Mouse (Mus musculus): ENCODE data around the gene Arhgap27. TPM values are rescaled to one million over a fixed set of nuclear protein-coding genes. Genes with fewer than 3 reads are reported as not detected.
A peak's percentile ranks its signal among the peaks of the same experiment; 100 is the strongest.

Arhgap27 gene
- polyA plus RNA-seq, 1 experiment from 2014 or later: 6.4 TPM

DNA sequence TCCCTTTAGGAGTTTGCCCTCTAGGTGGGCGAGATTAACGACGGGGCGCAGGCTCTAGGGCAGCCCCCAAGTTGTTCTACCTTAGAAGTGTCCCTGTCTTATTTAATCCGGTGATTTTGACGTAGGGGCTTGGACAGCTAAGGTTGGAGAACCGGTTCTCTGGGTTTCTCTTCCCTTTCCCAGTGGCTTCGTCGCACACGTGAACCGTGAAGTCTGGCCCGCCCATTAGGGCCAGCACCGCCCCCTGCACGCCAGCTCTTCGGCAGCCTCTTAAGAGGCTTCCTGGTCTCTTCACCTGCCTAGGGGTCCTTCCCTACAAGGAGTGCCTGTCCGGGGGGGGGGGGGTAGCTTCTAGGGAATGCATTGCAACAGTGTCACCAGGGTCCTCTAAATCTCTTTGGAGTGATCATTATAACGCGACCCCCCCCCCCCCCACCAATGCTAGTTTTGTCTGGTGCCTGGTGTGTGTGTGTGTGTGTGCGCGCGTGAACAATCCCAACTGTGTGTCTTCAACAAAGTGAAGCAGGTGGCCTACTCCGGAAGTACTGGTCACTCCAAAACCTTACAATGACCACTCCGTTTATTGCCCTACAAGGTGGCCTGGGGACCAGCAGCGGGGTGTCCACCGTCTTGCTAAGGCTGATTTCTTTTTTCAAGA lies 2.0 kb downstream of the Arhgap27 start:
- no peaks in the 10 kb centered on the region for H3K9me3 ChIP-seq
- no peak overlapping the region for H3K27ac ChIP-seq
- H3K4me1 ChIP-seq: peaks cover 35% of the 10 kb centered on the region
- peaks cover 1% of the 10 kb centered on the region; the same call in 1 of the 2 replicates for H3K36me3 ChIP-seq
- 2% methylated on average over 25 of the region's 25 CpGs for WGBS
- H3K9ac ChIP-seq: no peak overlapping the region
- peak overlapping the region; percentile 87 for H3K4me2 ChIP-seq (replicated peaks)
- no peak for ATAC-seq (ENCODE audit: low FRiP score, low read depth)
- H3K27me3 ChIP-seq (replicated peaks): peaks cover 83% of the 10 kb centered on the region
- no peak overlapping the region for H3K4me3 ChIP-seq

DNA sequence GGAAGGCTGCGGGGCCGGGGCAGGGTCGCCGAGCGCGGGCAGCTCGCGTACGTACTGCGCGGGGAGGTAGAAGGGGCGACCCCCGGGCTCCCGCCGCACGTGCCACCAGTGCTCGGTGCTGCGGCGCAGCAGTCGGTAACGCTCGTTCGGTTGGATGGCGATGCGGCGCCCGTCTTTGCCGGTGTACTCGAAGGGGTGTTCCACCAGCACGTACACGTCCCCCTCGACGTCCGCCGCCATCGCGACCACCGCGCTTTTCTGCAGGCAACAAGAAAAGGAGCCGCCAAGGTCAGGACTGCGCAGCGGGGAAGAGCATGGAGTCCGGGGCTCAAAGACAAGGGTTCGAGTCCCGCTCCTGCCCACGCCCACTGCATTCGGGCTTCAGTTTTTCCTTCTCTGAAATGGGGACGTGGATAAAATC lies 2.8 kb downstream of the Arhgap27 start:
- peaks cover 38% of the 10 kb centered on the region for H3K4me1 ChIP-seq
- no peaks in the 10 kb centered on the region for H3K36me3 ChIP-seq
- WGBS: 4% methylated on average over 47 of the region's 48 CpGs
- peaks cover 88% of the 10 kb centered on the region for H3K27me3 ChIP-seq (replicated peaks)
- H3K27ac ChIP-seq: no peak overlapping the region
- no peaks in the 10 kb centered on the region for H3K9me3 ChIP-seq
- peak overlapping the region; percentile 46 for H3K4me3 ChIP-seq
- H3K4me2 ChIP-seq (replicated peaks): peak overlapping the region; percentile 87
- peak overlapping the region; percentile 64 for H3K9ac ChIP-seq
- no peak; the same call in 1 of the 2 replicates for ATAC-seq (ENCODE audit: low FRiP score, low read depth)

GRCm38 (mm10) chr11:103359841-103360641 lies 3.5 kb downstream of the Arhgap27 start:
- no peaks in the 10 kb centered on the region for H3K9me3 ChIP-seq
- H3K4me2 ChIP-seq (replicated peaks): peak overlapping the region; percentile 87
- no peaks in the 10 kb centered on the region for H3K36me3 ChIP-seq
- ATAC-seq (ENCODE audit: low FRiP score, low read depth): peak; percentile 70
- peak overlapping the region; percentile 46 for H3K4me3 ChIP-seq
- peak overlapping the region; percentile 64 for H3K9ac ChIP-seq
- H3K27me3 ChIP-seq (replicated peaks): peaks cover 81% of the 10 kb centered on the region
- no peak overlapping the region for H3K27ac ChIP-seq
- 1% methylated on average over 60 of the region's 60 CpGs for WGBS
- peaks cover 39% of the 10 kb centered on the region for H3K4me1 ChIP-seq

- no peak for ATAC-seq (ENCODE audit: low FRiP score, low read depth)
- Histone ChIP-seq H3K27me3 (replicated peaks) (peaks cover 76% of the 10 kb centered on the region), H3K4me3 (no peak overlapping the region), H3K36me3 (no peaks in the 10 kb centered on the region), H3K9ac (no peak overlapping the region; the same call in 1 of the 2 replicates), H3K4me1 (peaks cover 39% of the 10 kb centered on the region), H3K27ac (no peak overlapping the region), H3K4me2 (replicated peaks) (peak overlapping the region; percentile 87), H3K9me3 (no peaks in the 10 kb centered on the region)
- under 1% methylated on average over 22 of the region's 22 CpGs for WGBS
Observed at GRCm38 (mm10) chr11:103359122-103359521, 4.4 kb downstream of the Arhgap27 start.

DNA sequence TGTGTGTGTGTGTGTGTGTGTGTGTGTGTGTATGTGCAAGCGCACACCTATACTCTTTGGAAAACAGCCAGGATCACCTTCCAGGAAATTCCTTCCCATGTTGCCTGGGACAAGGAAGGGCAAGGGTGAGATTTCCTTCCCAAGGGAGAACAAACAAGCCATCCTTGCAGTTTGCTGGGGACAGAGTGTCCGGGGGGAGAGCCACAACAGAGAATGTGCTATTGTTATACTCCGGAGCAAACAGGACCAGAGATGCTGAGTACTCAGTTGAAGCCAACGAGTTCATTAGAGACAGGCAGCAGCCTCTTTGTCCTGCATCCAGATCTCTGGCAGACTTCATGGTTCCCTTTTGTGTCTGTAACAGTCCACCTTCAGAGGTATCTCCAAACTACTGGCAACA lies 5.2 kb downstream of the Arhgap27 start:
- H3K27me3 ChIP-seq (replicated peaks): peaks cover 67% of the 10 kb centered on the region
- H3K27ac ChIP-seq: no peak overlapping the region
- H3K9ac ChIP-seq: no peak overlapping the region
- ATAC-seq (ENCODE audit: low FRiP score, low read depth): no peak
- no peak overlapping the region for H3K4me2 ChIP-seq (replicated peaks)
- WGBS: 75% methylated on average over 4 of the region's 4 CpGs
- H3K4me1 ChIP-seq: peaks cover 37% of the 10 kb centered on the region
- no peaks in the 10 kb centered on the region for H3K9me3 ChIP-seq
- no peak overlapping the region for H3K4me3 ChIP-seq
- H3K36me3 ChIP-seq: no peaks in the 10 kb centered on the region

- H3K9ac ChIP-seq: no peak overlapping the region
- no peaks in the 10 kb centered on the region for H3K36me3 ChIP-seq
- no peak overlapping the region for H3K4me3 ChIP-seq
- WGBS: 94% methylated on average over 10 of the region's 10 CpGs
- H3K27ac ChIP-seq: no peak overlapping the region
- peaks cover 61% of the 10 kb centered on the region for H3K27me3 ChIP-seq (replicated peaks)
- ATAC-seq (ENCODE audit: low FRiP score, low read depth): no peak
- H3K9me3 ChIP-seq: peaks cover 3% of the 10 kb centered on the region; the same call in 1 of the 2 replicates
- no peak overlapping the region for H3K4me2 ChIP-seq (replicated peaks)
- H3K4me1 ChIP-seq: peaks cover 31% of the 10 kb centered on the region
Observed at GRCm38 (mm10) chr11:103357710-103358109, 5.8 kb downstream of the Arhgap27 start.

- peaks cover 55% of the 10 kb centered on the region for H3K27me3 ChIP-seq (replicated peaks)
Observed at GRCm38 (mm10) chr11:103356938-103357670, 6.4 kb downstream of the Arhgap27 start.

GRCm38 (mm10) chr11:103356032-103356571 lies 7.4 kb downstream of the Arhgap27 start:
- Histone ChIP-seq H3K9ac (no peak overlapping the region), H3K4me3 (no peak overlapping the region), H3K9me3 (peaks cover 6% of the 10 kb centered on the region; the same call in 1 of the 2 replicates), H3K27ac (no peak overlapping the region), H3K4me2 (replicated peaks) (no peak overlapping the region), H3K4me1 (peaks cover 19% of the 10 kb centered on the region), H3K36me3 (no peaks in the 10 kb centered on the region), H3K27me3 (replicated peaks) (peaks cover 45% of the 10 kb centered on the region)
- ATAC-seq (ENCODE audit: low FRiP score, low read depth): no peak
- 31% methylated on average over 11 of the region's 11 CpGs for WGBS

More at GRCm38 (mm10) chr11:103356938-103357670, 6.4 kb downstream of the Arhgap27 start:
- no peak overlapping the region for H3K27ac ChIP-seq
- H3K9ac ChIP-seq: no peak overlapping the region
- no peak overlapping the region for H3K4me2 ChIP-seq (replicated peaks)
- H3K36me3 ChIP-seq: no peaks in the 10 kb centered on the region
- WGBS: 87% methylated on average over 16 of the region's 16 CpGs
- no peak for ATAC-seq (ENCODE audit: low FRiP score, low read depth)
- peaks cover 6% of the 10 kb centered on the region; the same call in 1 of the 2 replicates for H3K9me3 ChIP-seq
- H3K4me1 ChIP-seq: peaks cover 25% of the 10 kb centered on the region
- H3K4me3 ChIP-seq: no peak overlapping the region

DNA sequence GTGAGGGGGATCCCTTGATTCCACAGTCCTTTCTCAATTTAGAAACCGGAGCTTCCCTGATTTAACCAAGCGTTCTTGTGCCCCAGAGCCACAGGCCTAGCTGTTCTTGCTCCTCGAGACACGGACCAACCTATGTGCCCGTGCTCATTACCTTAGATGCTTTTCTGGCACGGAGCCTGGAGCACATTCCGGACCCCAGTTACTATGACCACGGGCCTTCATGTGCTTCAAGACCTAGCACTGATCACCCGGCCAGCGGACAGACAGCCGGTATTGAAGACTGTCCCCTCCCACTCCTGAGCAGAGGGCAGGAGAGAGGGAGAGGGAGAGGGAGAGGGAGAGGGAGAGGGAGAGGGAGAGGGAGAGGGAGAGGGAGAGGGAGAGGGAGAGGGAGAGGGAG lies 8.2 kb downstream of the Arhgap27 start:
- H3K9ac ChIP-seq: no peak overlapping the region
- peaks cover 37% of the 10 kb centered on the region for H3K27me3 ChIP-seq (replicated peaks)
- peaks cover 6% of the 10 kb centered on the region; the same call in 1 of the 2 replicates for H3K9me3 ChIP-seq
- no peak overlapping the region for H3K4me2 ChIP-seq (replicated peaks)
- H3K27ac ChIP-seq: no peak overlapping the region
- no peak for ATAC-seq (ENCODE audit: low FRiP score, low read depth)
- WGBS: 25% methylated on average over 11 of the region's 11 CpGs
- peaks cover 14% of the 10 kb centered on the region for H3K4me1 ChIP-seq
- H3K36me3 ChIP-seq: no peaks in the 10 kb centered on the region
- no peak overlapping the region for H3K4me3 ChIP-seq

GRCm38 (mm10) chr11:103354033-103354432 lies 9.5 kb downstream of the Arhgap27 start:
- ATAC-seq (ENCODE audit: low FRiP score, low read depth): no peak
- 88% methylated on average over 3 of the region's 3 CpGs for WGBS
- Histone ChIP-seq H3K4me2 (replicated peaks) (no peak overlapping the region), H3K4me1 (0 out of 2 replicates have a peak, but pooled peaks cover 8% of the 10 kb centered on the region), H3K9ac (no peak overlapping the region), H3K9me3 (peaks cover 6% of the 10 kb centered on the region; the same call in 1 of the 2 replicates), H3K27ac (no peak overlapping the region), H3K27me3 (replicated peaks) (peaks cover 27% of the 10 kb centered on the region; the same call in 1 of the 2 replicates), H3K4me3 (no peak overlapping the region), H3K36me3 (no peaks in the 10 kb centered on the region)

DNA sequence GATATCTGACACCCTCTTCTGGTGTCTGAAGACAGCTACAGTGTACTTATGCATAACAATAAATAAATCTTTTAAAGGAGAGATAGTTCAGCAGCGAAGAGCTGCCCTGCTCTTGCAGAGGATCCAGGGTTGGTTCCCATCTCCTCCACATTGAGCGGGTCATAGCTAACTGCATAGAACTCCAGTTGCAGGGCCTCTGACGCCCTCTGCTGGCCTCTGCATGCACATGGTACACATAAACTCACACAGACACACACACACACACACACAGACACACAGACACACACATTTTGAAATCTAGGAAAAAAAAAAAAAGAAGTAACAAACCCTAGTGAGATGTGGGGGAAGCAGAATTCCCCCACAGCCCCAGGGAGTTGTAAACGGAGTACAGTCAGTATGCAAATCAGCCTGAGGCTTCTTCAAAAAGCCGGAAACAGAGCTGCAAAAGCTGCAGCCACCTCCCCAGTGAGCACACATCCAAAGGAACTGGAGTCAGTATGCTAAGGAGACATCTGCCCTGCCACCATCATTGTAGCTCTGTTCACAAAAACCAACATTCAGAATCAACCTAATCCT lies 11.2 kb downstream of the Arhgap27 start:
- Histone ChIP-seq H3K9ac (no peak overlapping the region), H3K9me3 (peaks cover 6% of the 10 kb centered on the region; the same call in 1 of the 2 replicates), H3K27ac (no peak overlapping the region), H3K36me3 (no peaks in the 10 kb centered on the region), H3K27me3 (replicated peaks) (peaks cover 19% of the 10 kb centered on the region; the same call in 1 of the 2 replicates), H3K4me3 (no peak overlapping the region), H3K4me2 (replicated peaks) (no peak overlapping the region), H3K4me1 (0 out of 2 replicates have a peak, but pooled peaks cover 4% of the 10 kb centered on the region)
- no peak for ATAC-seq (ENCODE audit: low FRiP score, low read depth)
- WGBS: 85% methylated on average over 5 of the region's 5 CpGs
